Mouse (Mus musculus): Measurements from ENCODE around the gene Txndc11. TPM values are rescaled to one million over a fixed set of nuclear protein-coding genes. Genes with fewer than 3 reads are reported as not detected.

The Txndc11 gene
- total RNA-seq (2023): 10 to 100 TPM; 76.3 to 78.9 TPM

GRCm38 (mm10) chr16:11134348-11135344 is at the start of gene Txndc11:
TSS of gene Txndc11 (minus strand) at chr16:11134650.

GRCm38 (mm10) chr16:11176208-11176883 is 41.9 kb upstream of the Txndc11 start, which contains the start of gene Zc3h7a:
TSS of gene Zc3h7a (minus strand) at chr16:11176393.

GRCm38 (mm10) chr16:11066029-11066832 is 68.2 kb downstream of the Txndc11 start, which contains the start of gene Litaf:
TSS of gene Litaf (minus strand) at chr16:11066157.

GRCm38 (mm10) chr16:11060645-11061044 is 73.8 kb downstream of the Txndc11 start, which contains the start of gene Snn:
TSS of gene Snn (plus strand) at chr16:11060945.

Other genes with a start within 250 kb of the Txndc11 start
- gene Snn, start 73.7 kb downstream of the Txndc11 start, total RNA-seq (2023): 100 to 1,000 TPM; 224 to 303 TPM
- 10 to 100 TPM; 18.4 to 23.3 TPM for gene Litaf, start 68.5 kb downstream of the Txndc11 start, total RNA-seq (2023)
- 100 to 1,000 TPM; 318 to 393 TPM for gene Zc3h7a, start 41.7 kb upstream of the Txndc11 start, total RNA-seq (2023)
- 10 to 100 TPM; 84.7 to 86.1 TPM for gene Rsl1d1, start 68.7 kb upstream of the Txndc11 start, total RNA-seq (2023)
- gene Gspt1, start 119.7 kb upstream of the Txndc11 start, total RNA-seq (2023): 10 to 100 TPM; 77.8 to 79.7 TPM
- not detected for gene Tnfrsf17, start 179.2 kb upstream of the Txndc11 start, total RNA-seq (2023)
- 100 to 1,000 TPM; 131 to 144 TPM for gene Snx29, start 188.3 kb upstream of the Txndc11 start, total RNA-seq (2023)

All from B cell, adult 67 days (primary cell).